Mouse (Mus musculus) cerebellum, postnatal 4 days (tissue): ENCODE measurements at regions not wholly inside any gene's neighbourhood (a gene's known extent, or its start where the extent isn't known, plus 50 kb on each side); places are given as distances from the start of the nearest gene placed in this dataset.

Source experiments
- DNase-seq, 2 experiments: peaks; one replicate each; pipeline ENCODE4 v3.0.0; 2022; ENCODE audit warnings: low spot score in 2 of 2, mixed read lengths in 1 of 2

DNA sequence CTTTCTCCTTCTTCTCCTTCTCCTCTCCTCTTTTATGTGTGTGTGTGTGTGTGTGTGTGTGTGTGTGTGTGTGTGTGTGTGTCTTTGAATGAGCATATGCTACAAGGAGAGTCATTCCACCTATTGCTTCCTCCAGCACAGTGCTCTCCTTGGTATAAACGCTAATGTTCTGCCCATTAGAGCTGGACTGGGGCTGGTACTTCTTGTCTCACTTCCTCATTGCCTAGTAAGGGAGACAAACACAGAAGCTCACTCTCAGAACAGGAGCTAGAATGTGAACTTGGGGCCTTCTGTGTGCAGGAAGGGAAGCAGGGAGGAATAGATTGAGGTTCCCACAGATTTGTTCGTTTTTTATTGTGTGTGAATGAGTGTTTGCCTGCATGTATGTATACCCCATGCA is 54.9 kb upstream of the Shb start:
- DNase-seq, result no peak

DNA sequence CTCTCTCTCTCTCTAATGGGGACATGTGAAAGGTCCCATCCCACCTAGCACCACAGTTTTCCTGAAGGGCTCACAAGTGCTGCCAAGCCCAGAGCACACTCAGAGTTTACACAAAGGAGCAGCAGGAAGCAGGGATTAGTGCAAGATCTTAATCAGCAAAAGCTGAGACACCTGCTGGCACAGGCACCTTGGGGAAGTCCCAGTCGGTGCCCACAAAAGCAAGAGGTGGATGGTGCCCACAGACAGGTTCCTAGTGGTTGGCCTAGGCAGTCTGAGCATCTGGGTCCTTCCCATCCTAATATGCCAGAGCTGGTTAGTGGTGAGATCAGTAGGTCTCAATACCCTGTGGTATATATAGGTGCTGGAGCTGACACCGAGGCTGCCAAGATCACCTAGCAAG is 54.0 kb upstream of the Shb start:
- no peak for DNase-seq

DNA sequence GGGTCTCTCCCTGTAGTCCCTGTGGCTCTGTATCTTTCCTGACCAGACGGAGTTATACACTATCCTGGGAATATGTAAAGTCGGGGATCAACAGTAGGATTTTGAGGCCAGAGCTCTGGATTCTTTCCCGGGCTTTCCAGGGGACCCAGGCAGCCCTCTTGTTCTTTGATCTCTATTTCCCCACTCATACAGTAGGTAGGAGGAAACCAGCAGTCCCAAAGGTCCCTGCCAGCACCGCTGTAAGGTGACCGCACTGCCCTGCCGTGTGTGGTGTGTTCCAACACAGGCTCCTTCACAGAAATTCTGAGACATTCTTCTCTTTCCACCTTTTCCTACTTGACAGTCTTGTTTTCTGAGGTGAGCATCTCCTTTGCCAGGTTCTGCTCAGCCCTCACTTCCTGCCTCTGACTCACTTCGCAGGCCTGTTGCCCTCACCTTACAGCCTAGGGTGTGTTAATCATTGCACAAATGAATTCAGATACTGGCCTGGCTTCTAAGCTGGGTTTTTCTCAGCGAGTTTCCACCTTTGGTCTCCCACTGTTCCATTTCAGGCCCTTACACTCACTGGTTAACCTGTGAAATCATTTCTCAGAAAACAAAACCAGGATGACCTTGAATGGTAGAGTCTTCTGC is 53.0 kb upstream of the Shb start:
- no peak for DNase-seq

DNA sequence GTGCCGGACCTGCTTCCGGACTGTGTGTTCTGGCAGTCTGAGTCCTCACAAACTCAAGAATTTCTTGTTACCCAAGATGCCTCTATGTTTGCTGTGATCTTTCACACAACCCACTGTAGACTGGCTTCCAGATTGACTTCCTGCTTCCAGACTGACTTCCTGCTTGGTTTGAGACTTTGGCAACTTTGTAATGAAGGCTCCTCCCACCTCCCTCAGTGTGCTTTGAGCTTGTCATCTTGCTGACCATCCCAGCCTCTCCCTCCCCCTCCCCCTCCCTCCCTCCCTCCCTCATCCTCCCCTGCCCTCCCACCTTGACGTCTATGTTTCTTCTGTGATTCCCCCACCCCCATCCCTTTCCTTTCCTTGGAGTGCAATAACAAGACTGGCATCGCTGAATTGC is 51.7 kb upstream of the Shb start:
- no peak for DNase-seq

DNA sequence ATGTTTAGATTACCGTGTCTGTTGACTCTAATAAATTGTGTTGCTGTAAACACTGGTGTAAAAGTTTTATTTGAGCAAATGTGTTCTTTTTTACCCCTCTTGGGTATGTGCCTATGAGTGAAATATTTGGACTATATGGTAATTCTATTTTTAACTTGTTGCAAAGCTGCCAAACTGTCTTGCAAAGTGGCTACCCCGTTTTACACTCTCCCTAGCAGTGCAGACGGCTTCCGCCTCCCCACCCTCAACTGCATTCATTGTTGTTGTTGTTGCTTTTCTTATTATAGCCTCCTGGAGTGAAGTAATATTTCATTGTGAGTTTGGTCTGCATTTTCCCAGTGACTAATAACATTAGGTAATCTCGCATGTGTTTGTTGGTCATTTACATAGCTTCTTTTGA is 50.2 kb upstream of the Shb start:
- DNase-seq, result no peak
